11 mouse cellular contexts compared by ENCODE assay signal in genomic region chr4:136684485-136684884, GRCm38 (mm10).
A peak's percentile ranks its signal among the peaks of the same experiment; 100 is the strongest.
DNase-seq lines count a peak whose midpoint lies in the region; ATAC-seq and TF ChIP-seq lines count a peak whose summit lies in the region.
"Had no signal": no experiment of that assay in that cellular context is flagged by ENCODE, and none has a peak within 500 bp of the region (broad histone marks: within the 10 kb centered on the region; RNA-seq: fewer than 3 reads in every experiment).

No protein-coding gene starts in this region.

- H3K27ac ChIP-seq in hindbrain, embryonic 11.5 days (ENCODE audit: low read depth, low read length), result no peak overlapping the region
- no peak overlapping the region; the same call in 1 of the 2 replicates for H3K27ac ChIP-seq in hindbrain, embryonic 12.5 days
- no peak overlapping the region for H3K27ac ChIP-seq in midbrain, embryonic 11.5 days (ENCODE audit: low read depth, low read length)
- H3K27ac ChIP-seq in midbrain, embryonic 14.5 days (replicated peaks; ENCODE audit: low read depth, low read length), result no peak overlapping the region
- no peak overlapping the region for H3K27ac ChIP-seq in stomach, postnatal 0 days (replicated peaks)
- H3K27ac ChIP-seq: liver, embryonic 15.5 days; stomach, embryonic 15.5 days had no signal

- peak; percentile 56 for DNase-seq in hindbrain, embryonic 11.5 days (ENCODE audit: low spot score)
- no peak for DNase-seq in midbrain, embryonic 11.5 days (ENCODE audit: low spot score, missing footprints)
- DNase-seq in midbrain, embryonic 14.5 days, result no peak
- DNase-seq in adipocyte (ENCODE audit: low spot score), result peak; percentile 7
- peak; percentile 50 for DNase-seq in stomach, postnatal 0 days (ENCODE audit: low spot score)
- DNase-seq in ovary, postnatal 14 days (ENCODE audit: low spot score), result no peak
- DNase-seq in layer of hippocampus, postnatal 10 days (ENCODE audit: low spot score in 2 of 2), result no peak
- DNase-seq: layer of hippocampus, adult 9-11 months had no signal

- no peaks in the 10 kb centered on the region for H3K27me3 ChIP-seq in hindbrain, embryonic 11.5 days (ENCODE audit: control insufficient read depth, insufficient read depth, low read length)
- H3K27me3 ChIP-seq in hindbrain, embryonic 12.5 days, result no peaks in the 10 kb centered on the region
- H3K27me3 ChIP-seq in midbrain, embryonic 11.5 days (ENCODE audit: control insufficient read depth, insufficient read depth, low read length), result no peaks in the 10 kb centered on the region
- H3K27me3 ChIP-seq in midbrain, embryonic 14.5 days (ENCODE audit: control insufficient read depth, insufficient read depth, low read length), result no peaks in the 10 kb centered on the region
- no peaks in the 10 kb centered on the region for H3K27me3 ChIP-seq in stomach, postnatal 0 days (ENCODE audit: control insufficient read depth, insufficient read depth, low read length)
- H3K27me3 ChIP-seq: liver, embryonic 15.5 days; stomach, embryonic 15.5 days had no signal

- H3K4me1 ChIP-seq in hindbrain, embryonic 11.5 days (replicated peaks; ENCODE audit: control insufficient read depth, insufficient read depth, low read length), result peaks cover 4% of the 10 kb centered on the region
- H3K4me1 ChIP-seq in hindbrain, embryonic 12.5 days, result peaks cover 57% of the 10 kb centered on the region
- peaks cover 15% of the 10 kb centered on the region for H3K4me1 ChIP-seq in midbrain, embryonic 11.5 days (ENCODE audit: control insufficient read depth, insufficient read depth, low read length)
- H3K4me1 ChIP-seq in midbrain, embryonic 14.5 days (ENCODE audit: control insufficient read depth, insufficient read depth, low read length), result no peaks in the 10 kb centered on the region
- H3K4me1 ChIP-seq in stomach, postnatal 0 days (replicated peaks; ENCODE audit: control insufficient read depth, insufficient read depth), result no peaks in the 10 kb centered on the region
- H3K4me1 ChIP-seq: liver, embryonic 15.5 days; stomach, embryonic 15.5 days had no signal

- H3K9me3 ChIP-seq in hindbrain, embryonic 11.5 days (ENCODE audit: control insufficient read depth, low read length), result no peaks in the 10 kb centered on the region
- H3K9me3 ChIP-seq in hindbrain, embryonic 12.5 days (replicated peaks), result no peaks in the 10 kb centered on the region
- H3K9me3 ChIP-seq in midbrain, embryonic 11.5 days (ENCODE audit: control insufficient read depth, low read length), result no peaks in the 10 kb centered on the region
- no peaks in the 10 kb centered on the region for H3K9me3 ChIP-seq in midbrain, embryonic 14.5 days (ENCODE audit: control insufficient read depth, low read length)
- no peaks in the 10 kb centered on the region for H3K9me3 ChIP-seq in stomach, postnatal 0 days (ENCODE audit: control insufficient read depth, low read length)
- H3K9me3 ChIP-seq: liver, embryonic 15.5 days; stomach, embryonic 15.5 days had no signal

- no peak overlapping the region for H3K9ac ChIP-seq in hindbrain, embryonic 11.5 days (ENCODE audit: low read depth, low read length)
- no peak overlapping the region; the same call in 1 of the 2 replicates for H3K9ac ChIP-seq in hindbrain, embryonic 12.5 days
- no peak overlapping the region for H3K9ac ChIP-seq in midbrain, embryonic 11.5 days (ENCODE audit: low read length)
- no peak overlapping the region for H3K9ac ChIP-seq in midbrain, embryonic 14.5 days (replicated peaks; ENCODE audit: low read length)
- H3K9ac ChIP-seq in stomach, postnatal 0 days (ENCODE audit: low read length), result no peak overlapping the region
- H3K9ac ChIP-seq: liver, embryonic 15.5 days; stomach, embryonic 15.5 days had no signal

- no peak overlapping the region for H3K4me2 ChIP-seq in hindbrain, embryonic 11.5 days (replicated peaks; ENCODE audit: low read depth, low read length)
- no peak overlapping the region for H3K4me2 ChIP-seq in hindbrain, embryonic 12.5 days (replicated peaks)
- no peak overlapping the region for H3K4me2 ChIP-seq in midbrain, embryonic 11.5 days
- H3K4me2 ChIP-seq in midbrain, embryonic 14.5 days (ENCODE audit: low read length), result no peak overlapping the region
- no peak overlapping the region for H3K4me2 ChIP-seq in stomach, postnatal 0 days (replicated peaks; ENCODE audit: low read depth)
- H3K4me2 ChIP-seq: liver, embryonic 15.5 days; stomach, embryonic 15.5 days had no signal

- TF ChIP-seq CTCF in stomach, postnatal 0 days (IDR thresholded peaks at IDR 0.05; ENCODE audit: low read depth), result peak; percentile 40; the same call in 1 of the 2 replicates

- WGBS in hindbrain, embryonic 11.5 days, result 82% methylated on average over 6 of the region's 6 CpGs
- 79% methylated on average over 5 of the region's 6 CpGs for WGBS in hindbrain, embryonic 12.5 days
- 81% methylated on average over 6 of the region's 6 CpGs for WGBS in midbrain, embryonic 11.5 days
- 80% methylated on average over 6 of the region's 6 CpGs for WGBS in midbrain, embryonic 14.5 days
- WGBS in stomach, postnatal 0 days, result 75% methylated on average over 6 of the region's 6 CpGs

- TF ChIP-seq EP300 in stomach, postnatal 0 days (optimal IDR thresholded peaks at IDR 0.05), result no peak

- 0 out of 2 replicates have a peak, but pooled peaks have one; percentile 14 for ATAC-seq in hindbrain, embryonic 11.5 days (ENCODE audit: low FRiP score)
- no peak for ATAC-seq in hindbrain, embryonic 12.5 days (ENCODE audit: low FRiP score)
- peak; percentile 45 for ATAC-seq in midbrain, embryonic 11.5 days (ENCODE audit: low FRiP score)
- no peak for ATAC-seq in midbrain, embryonic 14.5 days (ENCODE audit: low FRiP score, low TSS enrichment)
- no peak for ATAC-seq in stomach, postnatal 0 days (ENCODE audit: low FRiP score, low TSS enrichment)

- no peak overlapping the region for H3K4me3 ChIP-seq in hindbrain, embryonic 11.5 days (ENCODE audit: low read depth, low read length)
- no peak overlapping the region for H3K4me3 ChIP-seq in hindbrain, embryonic 12.5 days
- no peak overlapping the region for H3K4me3 ChIP-seq in midbrain, embryonic 11.5 days (ENCODE audit: low read depth, low read length)
- H3K4me3 ChIP-seq in midbrain, embryonic 14.5 days (replicated peaks; ENCODE audit: low read depth, low read length), result no peak overlapping the region
- H3K4me3 ChIP-seq in stomach, postnatal 0 days (ENCODE audit: low read depth, low read length), result no peak overlapping the region
- H3K4me3 ChIP-seq: liver, embryonic 15.5 days; stomach, embryonic 15.5 days had no signal

- H3K36me3 ChIP-seq in hindbrain, embryonic 11.5 days (ENCODE audit: control insufficient read depth, insufficient read depth, low read length), result 0 out of 2 replicates have a peak, but pooled peaks cover 2% of the 10 kb centered on the region
- H3K36me3 ChIP-seq in hindbrain, embryonic 12.5 days, result peaks cover 28% of the 10 kb centered on the region
- H3K36me3 ChIP-seq in midbrain, embryonic 11.5 days (ENCODE audit: control insufficient read depth, insufficient read depth, low read length), result peaks cover 9% of the 10 kb centered on the region
- H3K36me3 ChIP-seq in midbrain, embryonic 14.5 days (ENCODE audit: control insufficient read depth, insufficient read depth, low read length), result peaks cover 46% of the 10 kb centered on the region
- no peaks in the 10 kb centered on the region for H3K36me3 ChIP-seq in stomach, postnatal 0 days (ENCODE audit: control insufficient read depth, insufficient read depth, low read length)
- H3K36me3 ChIP-seq: liver, embryonic 15.5 days; stomach, embryonic 15.5 days had no signal

Comparison
In these comparisons a context has a peak if more than half of its experiments do, and no peak if none do; other contexts are left out.
1. ATAC-seq: peak in hindbrain, embryonic 11.5 days (single experiment) and midbrain, embryonic 11.5 days (single experiment); none in hindbrain, embryonic 12.5 days (single experiment), midbrain, embryonic 14.5 days (single experiment) and stomach, postnatal 0 days (single experiment).
2. DNase-seq: peak in hindbrain, embryonic 11.5 days (single experiment), adipocyte (single experiment) and stomach, postnatal 0 days (single experiment); none in midbrain, embryonic 11.5 days (single experiment), midbrain, embryonic 14.5 days (single experiment), ovary, postnatal 14 days (single experiment) and layer of hippocampus, postnatal 10 days (0 of 2).